Mouse (Mus musculus) testis, adult 2 months (tissue): ENCODE data around the gene Cyld. TPM values are rescaled to one million over a fixed set of nuclear protein-coding genes. Genes with fewer than 3 reads are reported as not detected.
"Not testable (repeated sequence)": the region's sequence is repeated elsewhere in the genome, so short reads cannot be mapped to it uniquely, and the experiment has no call there.

Experiments
- H3K27ac ChIP-seq: fragments of 200-500 bp; 2 replicates; pipeline ENCODE4 v1.5.1; 2012; ENCODE audit warnings: low read depth, low read length; ENCODE audit not compliant: control insufficient read depth, insufficient read depth
- H3K27me3 ChIP-seq: fragments of 200-500 bp; 2 replicates; pipeline ENCODE4 v1.6.1; 2012; ENCODE audit warnings: mild to moderate bottlenecking, low read length, moderate library complexity; ENCODE audit not compliant: control insufficient read depth, insufficient read depth
- H3K36me3 ChIP-seq: fragments of 200-500 bp; 2 replicates; pipeline ENCODE4 v1.6.1; 2012; ENCODE audit warnings: mild to moderate bottlenecking, low read length; ENCODE audit not compliant: control insufficient read depth, insufficient read depth
- H3K4me1 ChIP-seq: fragments of 200-500 bp; 2 replicates; pipeline ENCODE4 v1.6.1; 2012; ENCODE audit warnings: low read length; ENCODE audit not compliant: control insufficient read depth, insufficient read depth
- H3K4me3 ChIP-seq: fragments of 200-500 bp; 2 replicates; pipeline ENCODE4 v1.5.1; 2012; ENCODE audit warnings: low read depth, mild to moderate bottlenecking, low read length, moderate library complexity, mixed read lengths; ENCODE audit not compliant: control insufficient read depth
- CTCF ChIP-seq: fragments of 200-500 bp; IDR thresholded peaks from 2 replicates; pipeline ENCODE4 v1.5.1; 2012; ENCODE audit warnings: low read depth, mild to moderate bottlenecking, inconsistent platforms, low read length, moderate library complexity; ENCODE audit not compliant: control insufficient read depth, insufficient read depth, insufficient replicate concordance
- POLR2A ChIP-seq: fragments of 200-500 bp; IDR thresholded peaks from 2 replicates; pipeline ENCODE4 v1.6.1; 2012; ENCODE audit warnings: low read depth, mild to moderate bottlenecking, inconsistent platforms, low read length, moderate library complexity; ENCODE audit not compliant: control insufficient read depth
- polyA plus RNA-seq: library from polyadenylated mRNA; depleted of rRNA; stranded (reverse); fragments of >200 nt; gene quantifications from 2 replicates; pipeline ENCODE4 v1.2.3, GENCODE M21; 2012

Gene Cyld
- polyA plus RNA-seq, 1 experiment = 4.4 TPM

- no peak overlapping the region for H3K4me3 ChIP-seq
- TF ChIP-seq CTCF (no peak), POLR2A (no peak)
- H3K4me1 ChIP-seq = no peaks in the 10 kb centered on the region
- H3K36me3 ChIP-seq = no peaks in the 10 kb centered on the region
- no peak overlapping the region for H3K27ac ChIP-seq
- H3K27me3 ChIP-seq = no peaks in the 10 kb centered on the region
Observed at GRCm38 (mm10) chr8:88774593-88775297, 77.9 kb downstream of the Cyld start.

GRCm38 (mm10) chr8:88775298-88775646 is 78.4 kb downstream of the Cyld start:
- no peak for TF ChIP-seq POLR2A
- no peak for TF ChIP-seq CTCF
- H3K4me1 ChIP-seq = no peaks in the 10 kb centered on the region
- H3K27ac ChIP-seq = no peak overlapping the region
- no peaks in the 10 kb centered on the region for H3K27me3 ChIP-seq
- no peak overlapping the region for H3K4me3 ChIP-seq
- H3K36me3 ChIP-seq = no peaks in the 10 kb centered on the region

GRCm38 (mm10) chr8:88780142-88780541 is 83.3 kb downstream of the Cyld start:
- H3K4me3 ChIP-seq = no peak overlapping the region
- no peaks in the 10 kb centered on the region for H3K36me3 ChIP-seq
- TF ChIP-seq POLR2A = no peak
- no peak for TF ChIP-seq CTCF
- H3K27me3 ChIP-seq = no peaks in the 10 kb centered on the region
- no peak overlapping the region for H3K27ac ChIP-seq
- no peaks in the 10 kb centered on the region for H3K4me1 ChIP-seq

GRCm38 (mm10) chr8:88781283-88781682 is 84.5 kb downstream of the Cyld start:
- Histone ChIP-seq H3K4me3 (no peak overlapping the region), H3K27me3 (no peaks in the 10 kb centered on the region), H3K36me3 (no peaks in the 10 kb centered on the region), H3K4me1 (no peaks in the 10 kb centered on the region), H3K27ac (no peak overlapping the region)
- no peak for TF ChIP-seq POLR2A
- no peak for TF ChIP-seq CTCF

- Histone ChIP-seq H3K27me3 (no peaks in the 10 kb centered on the region), H3K36me3 (no peaks in the 10 kb centered on the region), H3K4me3 (no peak overlapping the region), H3K4me1 (no peaks in the 10 kb centered on the region), H3K27ac (no peak overlapping the region)
- no peak for TF ChIP-seq CTCF
- TF ChIP-seq POLR2A = no peak
Observed at GRCm38 (mm10) chr8:88783722-88784121, 86.9 kb downstream of the Cyld start.

GRCm38 (mm10) chr8:88788335-88788734 is 91.5 kb downstream of the Cyld start:
- H3K4me1 ChIP-seq, H3K36me3 ChIP-seq, H3K4me3 ChIP-seq, H3K27me3 ChIP-seq, H3K27ac ChIP-seq: not testable (repeated sequence)

- TF ChIP-seq POLR2A (no peak), CTCF (no peak)
- Histone ChIP-seq H3K4me1 (no peaks in the 10 kb centered on the region; the same call in 1 of the 2 replicates), H3K36me3 (no peaks in the 10 kb centered on the region), H3K27ac (no peak overlapping the region), H3K4me3 (no peak overlapping the region), H3K27me3 (no peaks in the 10 kb centered on the region)
Observed at GRCm38 (mm10) chr8:88792691-88793323, 96.0 kb downstream of the Cyld start.
